ENCODE assay signal across 18 mouse cellular contexts in the genomic region with DNA sequence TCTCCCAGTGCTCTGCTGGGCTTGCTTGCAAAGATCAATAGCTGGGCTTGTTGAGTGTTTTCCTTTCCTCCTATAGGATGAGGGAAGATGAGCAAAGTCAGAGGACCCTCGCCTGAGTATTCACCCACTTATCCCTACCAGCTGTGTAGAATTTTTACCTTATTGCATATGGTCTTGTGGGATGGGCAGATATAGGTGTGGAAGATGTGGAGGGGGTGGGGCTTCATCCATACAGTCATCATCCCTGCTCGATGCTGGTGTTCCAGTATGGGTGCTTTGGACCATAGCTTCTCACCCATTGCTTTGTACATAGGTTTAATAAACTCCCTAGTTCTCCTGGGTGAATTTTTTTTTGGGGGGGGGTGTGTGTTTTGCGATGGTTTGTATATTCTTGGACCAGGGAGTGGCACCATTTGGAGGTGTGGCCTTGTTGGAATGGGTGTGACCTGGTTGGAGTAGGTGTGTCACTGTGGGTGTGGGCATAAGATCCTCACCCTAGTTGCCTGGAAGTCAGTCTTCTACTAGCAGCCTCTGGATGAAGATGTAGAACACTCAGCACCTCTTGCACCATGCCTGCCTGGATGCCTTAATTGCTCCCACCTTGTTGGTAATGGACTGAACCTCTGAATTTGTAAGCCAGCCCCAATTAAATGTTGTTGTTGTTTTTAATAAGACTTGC. TPM values are rescaled to one million over a fixed set of nuclear protein-coding genes. Genes with fewer than 3 reads are reported as not detected.
DNase-seq lines count a peak whose midpoint lies in the region; ATAC-seq and TF ChIP-seq lines count a peak whose summit lies in the region.
"Had no signal": no experiment of that assay in that cellular context is flagged by ENCODE, and none has a peak within 500 bp of the region (broad histone marks: within the 10 kb centered on the region; RNA-seq: fewer than 3 reads in every experiment).

No protein-coding gene starts in this region.

- H3K36me3 ChIP-seq in intestine, embryonic 15.5 days = no peaks in the 10 kb centered on the region
- no peaks in the 10 kb centered on the region for H3K36me3 ChIP-seq in intestine, embryonic 16.5 days (ENCODE audit: control insufficient read depth, insufficient read depth, low read length)
- H3K36me3 ChIP-seq in erythroblast, embryonic 14.5 days (ENCODE audit: control insufficient read depth) = no peaks in the 10 kb centered on the region
- H3K36me3 ChIP-seq in liver, embryonic 14.5 days (replicated peaks; ENCODE audit: control insufficient read depth, insufficient read depth, low read depth) = no peaks in the 10 kb centered on the region
- H3K36me3 ChIP-seq: embryonic facial prominence, embryonic 15.5 days; heart, embryonic 12.5 days; hindbrain, embryonic 15.5 days had no signal

- 85% methylated on average over 3 of the region's 3 CpGs for WGBS in intestine, embryonic 15.5 days
- WGBS in intestine, embryonic 16.5 days = 84% methylated on average over 3 of the region's 3 CpGs
- 75% methylated on average over 3 of the region's 3 CpGs for WGBS in liver, embryonic 14.5 days (ENCODE audit: insufficient replicate concordance)

- no peak overlapping the region for H3K27ac ChIP-seq in intestine, embryonic 15.5 days
- no peak overlapping the region for H3K27ac ChIP-seq in intestine, embryonic 16.5 days (ENCODE audit: low read length)
- H3K27ac ChIP-seq in liver, embryonic 14.5 days = peak overlapping the region; percentile 41
- H3K27ac ChIP-seq: embryonic facial prominence, embryonic 15.5 days; gastrocnemius, adult 2 months; hindbrain, embryonic 15.5 days had no signal

- ATAC-seq in intestine, embryonic 15.5 days = peak; percentile 36; the same call in 1 of the 2 replicates
- ATAC-seq in intestine, embryonic 16.5 days = no peak
- peak; percentile 79 for ATAC-seq in liver, embryonic 14.5 days (ENCODE audit: insufficient read depth)
- ATAC-seq in inflammation-experienced regulatory T-cells, adult 6 months = no peak
- ATAC-seq: forebrain, embryonic 14.5 days had no signal

- H3K4me2 ChIP-seq in intestine, embryonic 15.5 days (replicated peaks) = no peak overlapping the region
- no peak overlapping the region for H3K4me2 ChIP-seq in intestine, embryonic 16.5 days (ENCODE audit: low read depth, low read length)
- H3K4me2 ChIP-seq in liver, embryonic 14.5 days (ENCODE audit: low read depth) = peak overlapping the region; percentile 59
- H3K4me2 ChIP-seq: embryonic facial prominence, embryonic 15.5 days; heart, embryonic 12.5 days; hindbrain, embryonic 15.5 days had no signal

- TF ChIP-seq CTCF in liver, embryonic 14.5 days (IDR thresholded peaks at IDR 0.05; ENCODE audit: low read depth) = no peak

- DNase-seq in liver, embryonic 14.5 days (ENCODE audit: low read depth in 3 of 3, low spot score in 3 of 3) = no peak
- DNase-seq in lung, postnatal 25 days (ENCODE audit: low spot score) = no peak
- DNase-seq in urinary bladder, adult 18-20 months (ENCODE audit: low spot score in 2 of 2) = no peak
- DNase-seq: adrenal gland, postnatal 10 days; cerebellum, adult 11 months; cerebellum, adult 8-10 months; cerebellum, postnatal 25 days; gastrocnemius, adult 2 months; gastrocnemius, postnatal 25 days; heart, postnatal 36 days had no signal

- H3K9ac ChIP-seq in intestine, embryonic 15.5 days = no peak overlapping the region
- H3K9ac ChIP-seq in intestine, embryonic 16.5 days (ENCODE audit: low read depth, low read length) = no peak overlapping the region
- no peak overlapping the region; the same call in 1 of the 2 replicates for H3K9ac ChIP-seq in liver, embryonic 14.5 days (replicated peaks)
- H3K9ac ChIP-seq: embryonic facial prominence, embryonic 15.5 days; heart, embryonic 12.5 days; hindbrain, embryonic 15.5 days had no signal

- no peaks in the 10 kb centered on the region for H3K27me3 ChIP-seq in intestine, embryonic 15.5 days (replicated peaks)
- no peaks in the 10 kb centered on the region for H3K27me3 ChIP-seq in intestine, embryonic 16.5 days (replicated peaks; ENCODE audit: control insufficient read depth, insufficient read depth, low read length)
- peaks cover 46% of the 10 kb centered on the region for H3K27me3 ChIP-seq in erythroblast, embryonic 14.5 days (ENCODE audit: control insufficient read depth)
- H3K27me3 ChIP-seq in liver, embryonic 14.5 days (ENCODE audit: control insufficient read depth, insufficient read depth, low read length) = no peaks in the 10 kb centered on the region; the same call in 1 of the 2 replicates
- H3K27me3 ChIP-seq: embryonic facial prominence, embryonic 15.5 days; heart, embryonic 12.5 days; hindbrain, embryonic 15.5 days had no signal

- H3K9me3 ChIP-seq in intestine, embryonic 15.5 days = no peaks in the 10 kb centered on the region
- no peaks in the 10 kb centered on the region for H3K9me3 ChIP-seq in intestine, embryonic 16.5 days (ENCODE audit: control insufficient read depth, low read length)
- peaks cover 9% of the 10 kb centered on the region for H3K9me3 ChIP-seq in erythroblast, embryonic 14.5 days (ENCODE audit: control insufficient read depth, low read length)
- no peaks in the 10 kb centered on the region for H3K9me3 ChIP-seq in liver, embryonic 14.5 days (ENCODE audit: control insufficient read depth, low read length)
- H3K9me3 ChIP-seq: embryonic facial prominence, embryonic 15.5 days; heart, embryonic 12.5 days; hindbrain, embryonic 15.5 days had no signal

- no peak for TF ChIP-seq EP300 in liver, embryonic 14.5 days (IDR thresholded peaks at IDR 0.05; ENCODE audit: low read depth)

- H3K4me3 ChIP-seq in intestine, embryonic 15.5 days (replicated peaks) = no peak overlapping the region
- no peak overlapping the region for H3K4me3 ChIP-seq in intestine, embryonic 16.5 days (ENCODE audit: low read length)
- peak overlapping the region; percentile 61 for H3K4me3 ChIP-seq in erythroblast, embryonic 14.5 days (replicated peaks)
- peak overlapping the region; percentile 42 to 48 for H3K4me3 ChIP-seq in liver, embryonic 14.5 days (ENCODE audit: insufficient read depth in 1 of 2, low read depth in 2 of 2, low read length in 2 of 2)
- H3K4me3 ChIP-seq: embryonic facial prominence, embryonic 15.5 days; gastrocnemius, adult 2 months; heart, embryonic 12.5 days; hindbrain, embryonic 15.5 days had no signal

- no peaks in the 10 kb centered on the region for H3K4me1 ChIP-seq in intestine, embryonic 15.5 days (replicated peaks)
- H3K4me1 ChIP-seq in intestine, embryonic 16.5 days (ENCODE audit: control insufficient read depth, insufficient read depth, low read length) = 0 out of 2 replicates have a peak, but pooled peaks cover 3% of the 10 kb centered on the region
- peaks cover 35% of the 10 kb centered on the region for H3K4me1 ChIP-seq in erythroblast, embryonic 14.5 days (ENCODE audit: control insufficient read depth)
- peaks cover 12 to 21% of the 10 kb centered on the region in 2 experiments for H3K4me1 ChIP-seq in liver, embryonic 14.5 days (replicated peaks; ENCODE audit: control insufficient read depth in 2 of 2, insufficient read depth in 2 of 2, low read length in 1 of 2)
- H3K4me1 ChIP-seq: embryonic facial prominence, embryonic 15.5 days had no signal

RNA-seq across cellular contexts. Expression of gene Fam241a, which starts 19.7 kb away (rescaled TPM):
- polyA plus RNA-seq in intestine, embryonic 15.5 days (2015; fragmentation: Nextera tagmentation; extraction: Ambion mirVana) = 12.3 and 13.4 TPM in 2 replicates
- 3.0 and 8.9 TPM in 2 replicates for polyA plus RNA-seq in intestine, embryonic 16.5 days (2015; fragmentation: Nextera tagmentation; extraction: Ambion mirVana)
- 14.4 and 19.7 TPM in 2 replicates for polyA plus RNA-seq in erythroblast, embryonic 14.5 days (2012)
- polyA plus RNA-seq in liver, embryonic 14.5 days (2012; rRNA removed) = 16.9 and 24.2 TPM in 2 replicates
- polyA plus RNA-seq in liver, embryonic 14.5 days (2014; fragmentation: Nextera tagmentation; extraction: Ambion mirVana) = 51.9 and 56.9 TPM in 2 replicates
- 1 to 10 TPM; 2.0 to 5.2 (median 3.9) TPM for polyA plus RNA-seq in inflammation-experienced regulatory T-cells, adult 6 months (2017; shearing (Covaris generic))

Comparison
In these comparisons a context has a peak if more than half of its experiments do, and no peak if none do; other contexts are left out.
1. ATAC-seq: peak in intestine, embryonic 15.5 days (single experiment) and liver, embryonic 14.5 days (single experiment); none in intestine, embryonic 16.5 days (single experiment) and inflammation-experienced regulatory T-cells, adult 6 months (single experiment).
2. H3K4me3 ChIP-seq: peak in erythroblast, embryonic 14.5 days (single experiment) and liver, embryonic 14.5 days (2 of 2); none in intestine, embryonic 15.5 days (single experiment) and intestine, embryonic 16.5 days (single experiment).